Mouse (Mus musculus) liver, adult 2 months (tissue): ENCODE measurements around the gene Med28.

ENCODE experiments used
- CTCF ChIP-seq: fragments of 200-500 bp; IDR thresholded peaks from 2 replicates; pipeline ENCODE4 v1.5.1; 2011; ENCODE audit warnings: low read depth, low read length, control low read depth
- POLR2A ChIP-seq: fragments of 200-500 bp; IDR thresholded peaks from 2 replicates; pipeline ENCODE4 v1.6.1; 2011; ENCODE audit warnings: low read length, control low read depth; ENCODE audit not compliant: insufficient read depth; ENCODE audit errors: extremely low read depth

- TF ChIP-seq CTCF (no peak), POLR2A (no peak)
These were observed 1.6 kb downstream of the Med28 start for GRCm38 (mm10) chr5:45521601-45522000.
